Mouse (Mus musculus) midbrain, postnatal 0 days (tissue): ENCODE measurements around the gene Cyren. TPM values are rescaled to one million over a fixed set of nuclear protein-coding genes. Genes with fewer than 3 reads are reported as not detected.
A peak's percentile ranks its signal among the peaks of the same experiment; 100 is the strongest.

Experiments
- ATAC-seq: fragments of 200-750 bp; cut with Nextera tagmentation; 2 replicates; pipeline ENCODE4 v1.8.0; 2017; ENCODE audit warnings: moderate number of reproducible peaks, mild to moderate bottlenecking, moderate TSS enrichment, moderate library complexity; ENCODE audit not compliant: low FRiP score
- DNase-seq: peaks from one replicate; pipeline ENCODE4 v3.0.0-alpha.2; 2015; ENCODE audit warnings: low spot score
- H3K27ac ChIP-seq: fragments of 300-500 bp; sonication (generic); 2 replicates; pipeline ENCODE4 v1.5.1; 2014; ENCODE audit warnings: low read depth, mild to moderate bottlenecking, low read length, mixed read lengths
- H3K27me3 ChIP-seq: fragments of 300-500 bp; sonication (generic); 2 replicates; pipeline ENCODE4 v1.6.1; 2014; ENCODE audit warnings: low read length, control low read depth, mixed read lengths; ENCODE audit not compliant: insufficient read depth
- H3K36me3 ChIP-seq: fragments of 300-500 bp; sonication (generic); 2 replicates; pipeline ENCODE4 v1.6.1; 2014; ENCODE audit warnings: low read length, control low read depth, mixed read lengths; ENCODE audit not compliant: insufficient read depth
- H3K4me1 ChIP-seq: fragments of 300-500 bp; sonication (generic); 2 replicates; pipeline ENCODE4 v1.6.1; 2014; ENCODE audit warnings: mild to moderate bottlenecking, control low read depth, antibody characterized with exemption, low read length, mixed read lengths; ENCODE audit not compliant: insufficient read depth
- H3K4me2 ChIP-seq: fragments of 300-500 bp; sonication (generic); 2 replicates; pipeline ENCODE4 v1.6.1; 2014; ENCODE audit warnings: low read depth, mild to moderate bottlenecking, low read length, mixed read lengths; ENCODE audit not compliant: poor library complexity, severe bottlenecking
- H3K4me3 ChIP-seq: fragments of 300-500 bp; sonication (generic); 2 replicates; pipeline ENCODE4 v1.5.1; 2014; ENCODE audit warnings: low read depth, mild to moderate bottlenecking, low read length, moderate library complexity
- H3K9ac ChIP-seq: fragments of 300-500 bp; sonication (generic); replicated peaks from 2 replicates; pipeline ENCODE4 v1.6.1; 2014; ENCODE audit warnings: mild to moderate bottlenecking, low read length, moderate library complexity, mixed read lengths; ENCODE audit not compliant: poor library complexity, severe bottlenecking
- H3K9me3 ChIP-seq: fragments of 300-500 bp; sonication (generic); 2 replicates; pipeline ENCODE4 v1.6.1; 2016; ENCODE audit warnings: low read length, control low read depth
- CTCF ChIP-seq: IDR thresholded peaks from 2 replicates; pipeline ENCODE4 v1.5.1; 2016; ENCODE audit warnings: antibody characterized with exemption, mild to moderate bottlenecking
- WGBS: fragments of 180-500 bp; shearing (Covaris S2); extraction: QIAGEN DNeasy Blood & Tissue Kit; methylation state at CpG from one replicate; pipeline ENCODE4 v1.1.7; 2014; 5-methylcytosine and 5-hydroxymethylcytosine counted together
- polyA plus RNA-seq: library from polyadenylated mRNA; unstranded; fragments of >200 nt; fragmentation: Nextera tagmentation; extraction: Ambion mirVana; gene quantifications from 2 replicates; pipeline ENCODE4 v1.2.1, GENCODE M21; 2015
- total RNA-seq: library from RNA; depleted of rRNA; stranded (reverse); fragments of >200 nt; gene quantifications from 2 replicates; pipeline ENCODE4 v1.2.3, GENCODE M21; 2014

The Cyren gene
- total and polyA plus RNA-seq, 2 experiments from 2014 or later: 4.9 to 6.0 TPM

- 30% methylated on average over 2 of the region's 2 CpGs for WGBS
- Histone ChIP-seq H3K9ac (0 out of 2 replicates have a peak overlapping the region, but pooled peaks have one; percentile 80), H3K27ac (peak overlapping the region; percentile 43; the same call in 1 of the 2 replicates), H3K4me3 (peak overlapping the region; percentile 58), H3K36me3 (peaks cover 7% of the 10 kb centered on the region; the same call in 1 of the 2 replicates), H3K9me3 (no peaks in the 10 kb centered on the region), H3K4me1 (peaks cover 9% of the 10 kb centered on the region; the same call in 1 of the 2 replicates), H3K27me3 (no peaks in the 10 kb centered on the region), H3K4me2 (peak overlapping the region; percentile 62)
- no peak for ATAC-seq
- no peak for DNase-seq
- no peak for TF ChIP-seq CTCF
Measured at GRCm38 (mm10) chr6:34876835-34877156, 1.1 kb downstream of the Cyren start.

DNA sequence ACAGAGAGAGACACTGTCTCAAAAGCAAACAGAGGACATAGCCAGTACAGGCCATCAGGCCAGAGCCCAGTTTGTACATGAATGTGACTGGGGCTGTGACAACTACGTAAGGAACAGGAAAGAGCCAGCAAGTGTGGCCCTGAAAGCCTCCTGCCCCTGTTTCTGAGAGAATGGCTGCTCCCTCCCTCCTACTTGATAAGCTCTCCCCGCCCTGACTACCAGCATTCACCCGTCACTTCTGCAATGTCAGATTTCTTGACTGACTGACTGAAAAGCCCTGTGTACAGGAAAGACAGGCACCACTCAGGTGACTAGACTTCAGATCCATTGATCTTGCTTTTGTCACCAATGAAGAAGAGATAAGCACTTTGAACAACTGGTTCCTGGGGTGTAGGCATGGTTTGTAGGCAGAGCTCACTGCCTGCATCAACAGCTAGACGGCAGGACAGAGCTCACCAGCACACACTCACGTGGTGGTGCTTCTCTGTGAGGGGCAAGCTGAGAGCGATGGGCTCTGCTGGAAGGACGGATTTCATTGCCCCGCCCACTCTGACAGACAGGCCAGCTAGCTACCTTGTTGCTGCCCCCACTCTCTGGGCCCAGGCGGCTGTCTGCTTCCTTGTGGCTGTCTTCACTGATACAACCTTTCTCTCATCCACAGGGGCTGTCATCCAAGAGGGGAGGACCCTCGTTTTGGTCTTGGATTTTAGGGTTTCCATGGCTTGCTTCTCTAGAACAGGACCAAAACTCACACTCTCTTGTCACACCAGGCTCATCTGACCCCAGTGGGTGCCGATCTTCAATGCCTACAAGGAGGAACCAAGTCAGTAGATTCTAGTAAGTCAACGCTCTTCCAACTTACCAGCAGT is 1.7 kb downstream of the Cyren start:
- peaks cover 9% of the 10 kb centered on the region; the same call in 1 of the 2 replicates for H3K4me1 ChIP-seq
- H3K4me2 ChIP-seq: peak overlapping the region; percentile 62; the same call in 1 of the 2 replicates
- H3K27ac ChIP-seq: peak overlapping the region; percentile 43; the same call in 1 of the 2 replicates
- WGBS: 64% methylated on average over 12 of the region's 12 CpGs
- no peak overlapping the region for H3K4me3 ChIP-seq
- no peaks in the 10 kb centered on the region for H3K27me3 ChIP-seq
- H3K9ac ChIP-seq: 0 out of 2 replicates have a peak overlapping the region, but pooled peaks have one; percentile 80
- ATAC-seq (no peak), DNase-seq (no peak)
- no peaks in the 10 kb centered on the region for H3K9me3 ChIP-seq
- peaks cover 5% of the 10 kb centered on the region; the same call in 1 of the 2 replicates for H3K36me3 ChIP-seq
- peak; percentile 22; the same call in 1 of the 2 replicates for TF ChIP-seq CTCF

GRCm38 (mm10) chr6:34875268-34875761 is 2.5 kb downstream of the Cyren start:
- no peak for TF ChIP-seq CTCF
- H3K9me3 ChIP-seq: no peaks in the 10 kb centered on the region
- H3K4me3 ChIP-seq: no peak overlapping the region
- peaks cover 9% of the 10 kb centered on the region; the same call in 1 of the 2 replicates for H3K4me1 ChIP-seq
- H3K9ac ChIP-seq: no peak overlapping the region
- no peak overlapping the region for H3K4me2 ChIP-seq
- 90% methylated on average over 15 of the region's 15 CpGs for WGBS
- no peak overlapping the region for H3K27ac ChIP-seq
- no peak for DNase-seq
- H3K36me3 ChIP-seq: no peaks in the 10 kb centered on the region
- H3K27me3 ChIP-seq: no peaks in the 10 kb centered on the region
- no peak for ATAC-seq

GRCm38 (mm10) chr6:34874101-34874921 is 3.5 kb downstream of the Cyren start:
- DNase-seq: peak; percentile 21
- H3K4me2 ChIP-seq: no peak overlapping the region
- H3K27ac ChIP-seq: no peak overlapping the region
- ATAC-seq: no peak
- WGBS: 75% methylated on average over 21 of the region's 21 CpGs
- peaks cover 9% of the 10 kb centered on the region; the same call in 1 of the 2 replicates for H3K4me1 ChIP-seq
- H3K27me3 ChIP-seq: no peaks in the 10 kb centered on the region
- TF ChIP-seq CTCF: no peak
- no peaks in the 10 kb centered on the region for H3K36me3 ChIP-seq
- H3K9ac ChIP-seq: no peak overlapping the region; the same call in 1 of the 2 replicates
- H3K9me3 ChIP-seq: no peaks in the 10 kb centered on the region
- no peak overlapping the region for H3K4me3 ChIP-seq

GRCm38 (mm10) chr6:34872871-34873270 is 5.0 kb downstream of the Cyren start:
- ATAC-seq: no peak
- Histone ChIP-seq H3K27me3 (no peaks in the 10 kb centered on the region), H3K27ac (no peak overlapping the region), H3K9ac (no peak overlapping the region), H3K4me1 (peaks cover 5% of the 10 kb centered on the region; the same call in 1 of the 2 replicates), H3K4me2 (no peak overlapping the region), H3K9me3 (no peaks in the 10 kb centered on the region), H3K4me3 (no peak overlapping the region), H3K36me3 (no peaks in the 10 kb centered on the region)
- no peak for DNase-seq
- TF ChIP-seq CTCF: no peak
- WGBS: 89% methylated on average over 10 of the region's 10 CpGs
